Mouse (Mus musculus): ENCODE data around the gene Lrrk2. TPM values are rescaled to one million over a fixed set of nuclear protein-coding genes. Genes with fewer than 3 reads are reported as not detected.

Lrrk2 gene
- total RNA-seq, 2 experiments from 2014 or later, result 10.2 to 14.0 TPM

DNA sequence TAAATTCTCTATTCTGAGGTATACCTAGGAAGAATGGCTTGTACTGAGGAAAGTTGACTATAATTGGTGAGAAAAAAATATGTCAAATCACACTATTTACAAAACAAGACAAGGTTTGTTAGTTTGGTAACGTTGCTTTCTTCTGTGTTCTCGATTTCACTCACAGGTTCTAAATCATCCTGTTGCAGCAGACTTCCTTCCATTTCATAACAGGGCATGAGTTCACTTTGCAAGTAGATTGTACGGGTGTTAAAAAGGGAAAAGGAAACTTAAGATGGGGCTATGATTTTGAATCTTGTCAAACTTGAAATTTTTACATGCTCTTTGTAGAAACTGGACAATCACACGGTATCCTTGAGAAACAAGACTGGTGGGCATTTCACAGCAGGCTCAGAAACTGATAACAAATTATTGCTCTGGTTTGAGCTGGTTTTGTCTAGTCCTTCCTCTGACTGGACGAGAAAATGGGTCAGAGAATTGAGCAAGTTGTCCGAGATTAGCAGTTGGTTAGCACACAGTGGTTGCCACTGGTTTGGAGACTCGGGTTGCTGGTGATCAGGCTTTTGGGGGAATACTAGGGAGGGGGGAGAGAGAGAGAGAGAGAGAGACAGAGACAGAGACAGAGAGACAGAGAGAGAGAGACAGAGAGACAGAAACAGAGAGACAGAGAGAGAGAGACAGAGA is 13.0 kb downstream of the Lrrk2 start:
- DNase-seq (ENCODE audit: low spot score in 2 of 2), result no peak

DNA sequence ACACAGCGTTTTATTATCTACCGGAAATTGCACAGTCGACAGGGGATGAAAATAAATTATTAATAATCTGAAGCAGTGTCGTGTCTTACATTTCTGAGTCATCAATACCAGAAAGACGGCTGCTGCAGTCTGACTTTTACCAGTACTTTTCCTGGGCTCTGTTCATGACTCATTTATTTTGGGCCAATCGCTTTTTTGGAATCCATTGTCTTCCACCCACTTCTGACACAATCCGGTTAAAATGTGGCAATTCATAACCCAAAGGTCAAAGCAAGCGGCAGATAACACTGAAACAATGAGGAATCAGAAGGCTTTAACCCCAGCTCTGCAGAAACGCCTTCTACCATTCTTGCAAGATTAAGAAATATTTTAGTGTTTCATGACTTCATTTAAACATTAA is 17.7 kb downstream of the Lrrk2 start:
- DNase-seq (ENCODE audit: low spot score in 2 of 2), result no peak

DNA sequence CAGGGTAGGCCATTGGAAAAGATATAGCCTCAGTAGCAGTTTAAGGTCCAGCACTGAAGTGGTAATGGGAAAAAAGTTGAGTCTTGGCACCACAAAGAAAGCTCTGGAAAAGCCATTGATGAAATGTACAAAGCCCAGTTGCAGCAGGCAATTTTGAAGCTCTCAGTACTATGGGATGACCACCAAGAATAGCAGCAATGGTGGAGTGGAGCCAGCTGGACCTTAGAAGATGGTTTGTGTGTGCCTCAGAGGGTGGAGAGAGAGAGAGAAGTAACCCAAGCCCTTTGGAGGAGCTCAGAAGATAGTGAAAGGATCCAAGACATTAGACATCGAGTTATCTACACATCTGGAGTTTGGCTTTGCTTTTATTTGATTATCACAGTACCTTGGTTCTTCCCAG is 20.1 kb downstream of the Lrrk2 start:
- no peak for DNase-seq (ENCODE audit: low spot score in 2 of 2)

DNA sequence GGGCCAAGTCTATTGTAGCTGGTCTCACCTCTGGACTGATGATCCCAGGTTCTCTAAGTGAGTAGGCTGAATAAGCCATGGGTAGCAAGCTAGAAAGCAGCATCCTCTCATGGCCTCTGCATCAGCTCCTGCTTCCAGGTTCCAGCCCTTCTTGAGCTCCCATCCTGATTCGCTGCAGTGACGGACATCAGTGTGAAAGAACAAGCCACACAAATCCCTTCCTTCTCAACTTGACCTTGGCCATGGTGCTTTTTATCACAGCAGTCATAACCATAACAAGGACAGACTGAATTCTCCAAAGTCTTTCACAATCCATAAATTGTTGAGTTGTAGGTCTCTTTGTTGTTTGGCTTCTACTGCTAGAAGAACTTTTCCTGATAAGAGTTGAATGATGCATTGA is 20.9 kb downstream of the Lrrk2 start:
- no peak for DNase-seq (ENCODE audit: low spot score in 2 of 2)

GRCm38 (mm10) chr15:91700841-91701240 is 27.9 kb downstream of the Lrrk2 start:
- DNase-seq (ENCODE audit: low spot score in 2 of 2), result no peak

DNA sequence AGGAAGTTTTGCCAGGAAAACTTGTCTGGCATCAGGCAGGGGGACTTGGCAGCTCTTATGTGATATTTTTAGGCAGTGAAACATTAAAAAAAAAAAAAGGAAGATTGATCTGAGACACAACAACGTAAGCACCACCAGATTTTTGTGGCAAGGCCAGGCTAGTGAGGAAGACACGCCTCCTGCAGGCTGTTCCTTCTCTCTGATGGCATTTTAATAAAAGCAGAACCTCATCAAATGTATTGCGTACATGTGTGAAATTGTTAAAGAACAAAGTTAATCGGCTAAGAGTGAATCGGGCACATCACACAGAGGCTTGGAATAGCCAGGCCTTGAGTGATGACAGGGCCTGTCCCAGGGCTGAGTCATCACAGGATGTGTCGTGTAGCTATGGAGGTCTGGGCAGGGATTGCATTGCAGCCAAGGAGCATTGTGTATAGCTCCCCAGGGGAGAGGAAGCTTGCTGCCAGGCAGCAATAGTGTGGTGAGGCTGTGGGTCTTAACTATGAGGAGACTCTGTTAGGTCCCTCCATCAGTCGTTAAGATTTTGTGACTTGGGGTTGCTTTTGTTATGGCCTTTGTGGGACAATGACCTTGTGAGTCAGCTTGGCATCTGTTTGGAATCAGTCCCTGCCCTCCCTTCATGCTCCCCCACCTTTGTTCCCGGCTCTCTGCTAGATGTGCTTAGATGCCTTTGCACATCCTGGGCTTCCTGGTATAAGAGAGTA is 30.2 kb downstream of the Lrrk2 start:
- peak; percentile 11 to 19 for DNase-seq (ENCODE audit: low spot score in 2 of 2)

DNA sequence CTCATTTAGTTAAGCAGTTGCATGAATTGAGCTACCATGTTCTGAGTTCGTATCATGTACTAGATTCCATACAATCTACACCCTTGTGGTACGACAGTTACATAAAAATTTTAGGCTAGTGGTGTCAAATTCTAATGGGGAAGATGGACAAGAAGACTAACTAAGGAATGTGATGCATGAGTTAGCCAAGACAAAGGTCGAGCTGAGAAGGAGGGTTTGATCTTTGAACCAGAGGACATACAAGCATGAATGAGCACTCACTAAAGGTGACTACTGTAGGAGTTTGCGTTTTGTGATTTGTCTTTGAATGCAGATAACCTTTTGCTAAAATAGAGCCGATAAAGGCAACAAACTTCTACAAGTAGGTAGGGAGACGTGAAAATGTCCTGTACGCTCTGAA is 31.1 kb downstream of the Lrrk2 start:
- no peak for DNase-seq (ENCODE audit: low spot score in 2 of 2)

GRCm38 (mm10) chr15:91709207-91710130 is 36.5 kb downstream of the Lrrk2 start:
- peak; percentile 9 to 31 for DNase-seq (ENCODE audit: low spot score in 2 of 2)

GRCm38 (mm10) chr15:91735216-91735922 is 62.4 kb downstream of the Lrrk2 start:
- DNase-seq (ENCODE audit: low spot score in 2 of 2), result no peak

DNA sequence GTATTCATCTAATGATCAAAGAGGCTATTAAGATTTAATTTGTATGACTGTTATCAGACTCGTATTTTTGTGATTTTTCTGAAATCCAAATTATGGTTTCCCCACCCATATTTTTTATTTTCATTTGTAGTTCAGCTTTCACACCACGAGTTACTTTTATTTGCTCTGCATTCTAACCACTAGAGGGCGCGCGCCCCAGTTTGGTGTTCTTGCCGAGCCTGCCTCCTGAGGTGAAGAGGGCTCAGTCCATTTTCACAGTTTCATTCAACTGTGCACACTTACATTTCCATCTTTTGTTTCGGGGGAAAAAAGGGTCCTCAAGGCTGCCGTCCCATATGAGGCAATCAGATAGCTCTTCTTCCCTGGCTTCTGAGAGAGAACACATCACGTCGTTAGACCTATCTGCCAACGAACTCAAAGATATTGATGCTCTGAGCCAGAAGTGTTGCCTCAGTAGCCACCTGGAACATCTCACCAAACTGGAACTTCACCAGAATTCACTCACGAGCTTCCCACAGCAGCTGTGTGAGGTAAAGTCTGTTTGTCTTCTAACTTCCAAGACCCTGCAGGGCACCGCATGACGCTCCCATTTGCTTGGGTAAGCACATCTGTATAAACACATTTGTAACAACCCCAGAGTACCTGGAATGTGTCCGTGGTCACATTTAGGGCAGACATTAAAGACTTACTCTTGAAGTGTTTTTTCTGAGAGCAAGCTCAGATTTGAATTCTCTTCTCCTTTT is 64.0 kb downstream of the Lrrk2 start:
- DNase-seq (ENCODE audit: low spot score in 2 of 2), result peak; percentile 53 to 58

- DNase-seq (ENCODE audit: low spot score in 2 of 2), result no peak
Observed at GRCm38 (mm10) chr15:91738808-91739207, 65.8 kb downstream of the Lrrk2 start.

GRCm38 (mm10) chr15:91745501-91745900 is 72.5 kb downstream of the Lrrk2 start:
- peak; percentile 9 to 26 for DNase-seq (ENCODE audit: low spot score in 2 of 2)

DNA sequence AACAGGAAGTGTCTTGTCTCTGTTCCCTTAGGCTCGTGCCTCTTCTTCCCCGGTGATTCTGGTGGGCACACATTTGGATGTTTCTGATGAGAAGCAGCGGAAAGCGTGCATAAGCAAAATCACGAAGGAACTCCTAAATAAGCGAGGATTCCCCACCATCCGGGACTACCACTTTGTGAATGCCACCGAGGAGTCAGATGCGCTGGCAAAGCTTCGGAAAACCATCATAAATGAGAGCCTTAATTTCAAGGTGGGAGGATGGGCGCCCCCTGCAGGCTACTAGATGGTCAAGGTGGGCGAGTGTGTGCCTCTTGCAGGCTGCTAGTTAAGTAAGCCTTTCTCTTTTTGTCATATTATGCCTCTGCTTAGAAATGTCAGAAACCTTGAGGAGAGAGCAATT is 79.1 kb downstream of the Lrrk2 start:
- DNase-seq (ENCODE audit: low spot score in 2 of 2), result peak; percentile 58 to 69

DNA sequence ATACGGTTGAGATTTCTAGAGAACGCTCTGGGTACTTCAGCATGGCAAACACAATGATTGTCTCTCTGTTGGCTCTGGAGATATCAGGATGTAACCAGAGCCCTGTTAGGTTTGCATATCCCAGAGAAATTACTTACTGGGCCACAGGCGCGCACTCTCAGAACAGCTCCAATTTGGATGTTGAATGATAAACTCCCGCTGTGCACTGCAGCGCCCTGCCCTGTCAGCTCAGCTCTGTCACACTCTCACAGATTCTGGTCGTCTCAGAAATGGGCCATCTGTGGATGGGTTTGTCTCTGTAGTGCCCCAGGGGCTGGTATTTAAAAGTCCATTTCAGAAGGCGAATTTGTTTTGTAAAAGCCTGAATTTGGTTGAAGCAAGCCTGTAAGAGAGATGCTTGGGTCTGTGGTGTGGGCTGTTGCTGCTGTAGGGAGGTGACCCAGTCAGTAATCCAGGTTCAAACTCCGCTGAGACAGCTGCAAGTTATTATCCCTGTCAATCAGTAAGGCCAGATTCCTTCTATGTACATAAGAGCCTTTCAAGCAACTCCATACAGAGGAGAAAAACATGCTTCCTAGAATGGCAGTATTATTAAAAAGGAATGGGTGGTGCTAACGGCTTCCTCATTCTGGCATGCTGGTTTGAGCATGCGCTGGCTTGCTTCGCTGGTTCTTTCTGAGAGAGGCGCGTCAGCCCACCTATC is 80.6 kb downstream of the Lrrk2 start:
- peak; percentile 8 to 24 for DNase-seq (ENCODE audit: low spot score in 2 of 2)

DNA sequence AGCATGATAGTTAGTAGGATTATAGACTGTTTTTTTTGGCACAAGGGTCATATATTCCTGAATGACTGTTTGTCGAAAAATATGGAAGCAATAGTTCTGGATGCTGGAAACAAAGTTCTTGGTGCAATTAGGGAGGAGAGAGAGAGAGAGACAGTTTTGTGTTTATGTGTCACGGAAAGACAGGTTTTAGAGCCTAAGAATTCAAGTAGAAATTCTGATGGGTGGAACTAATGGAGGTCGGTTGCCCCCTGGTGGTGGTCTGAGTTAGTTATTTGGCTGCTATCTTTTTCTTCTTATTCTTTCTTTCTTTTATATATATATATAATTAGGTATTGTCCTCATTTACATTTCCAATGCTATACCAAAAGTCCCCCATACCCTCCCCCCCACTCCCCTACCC is 81.6 kb downstream of the Lrrk2 start:
- peak; percentile 70 to 79 for DNase-seq (ENCODE audit: low spot score in 2 of 2)

DNA sequence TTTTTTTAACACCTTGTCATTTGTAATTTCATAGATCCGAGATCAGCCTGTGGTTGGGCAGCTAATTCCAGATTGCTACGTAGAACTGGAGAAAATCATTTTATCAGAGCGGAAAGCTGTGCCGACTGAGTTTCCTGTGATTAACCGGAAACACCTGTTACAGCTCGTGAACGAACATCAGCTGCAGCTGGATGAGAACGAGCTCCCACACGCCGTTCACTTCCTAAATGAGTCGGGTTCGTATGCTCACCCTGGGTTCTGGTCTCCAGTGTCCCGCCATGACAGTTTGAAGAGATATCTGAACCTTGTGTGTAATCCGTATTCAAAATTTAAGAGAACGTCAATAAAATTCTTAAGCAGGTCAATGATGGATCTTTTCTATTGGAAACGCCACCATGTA is 82.8 kb downstream of the Lrrk2 start:
- DNase-seq (ENCODE audit: low spot score in 2 of 2), result no peak

DNA sequence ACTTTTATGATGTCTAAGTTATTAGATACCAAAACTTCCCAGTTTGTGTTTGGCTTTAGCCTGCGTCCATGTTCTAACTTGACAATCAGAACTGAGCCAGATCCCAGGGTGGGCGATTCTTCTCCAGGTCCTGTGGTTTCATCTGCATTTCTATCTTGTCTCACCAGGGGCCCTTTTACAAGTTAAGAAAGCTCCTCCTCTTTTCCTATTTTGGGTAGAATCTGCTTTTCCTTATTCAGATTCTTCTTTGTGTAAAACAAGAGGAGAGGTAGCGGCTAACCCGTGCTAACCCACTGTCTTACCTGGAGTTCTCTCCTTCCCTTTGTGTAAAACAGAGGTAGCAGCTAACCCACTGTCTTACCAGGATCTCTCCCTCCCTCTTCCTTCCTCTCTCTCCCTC is 99.1 kb downstream of the Lrrk2 start:
- DNase-seq (ENCODE audit: low spot score in 2 of 2), result no peak

- no peak for DNase-seq (ENCODE audit: low spot score in 2 of 2)
Observed at GRCm38 (mm10) chr15:91779166-91779565, 106.2 kb downstream of the Lrrk2 start.

DNA sequence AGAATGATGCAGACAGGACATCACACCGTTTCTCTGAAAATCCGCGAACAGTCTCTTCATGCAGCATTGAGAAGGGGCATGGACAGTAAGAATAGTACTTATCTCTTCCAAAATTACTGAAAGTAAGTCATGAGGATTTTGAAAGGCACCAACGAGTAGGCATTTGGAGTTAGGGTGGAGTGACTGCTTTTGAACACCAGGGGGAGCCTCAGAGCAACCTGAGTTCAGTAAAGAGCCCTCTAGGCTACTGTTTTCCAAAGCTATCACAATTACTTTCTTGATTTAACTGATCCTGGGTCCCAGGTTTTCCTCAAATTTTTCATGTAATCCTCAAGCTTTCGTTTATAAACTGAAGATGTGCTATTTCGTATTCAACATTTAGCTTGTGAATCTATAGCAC is 108.2 kb downstream of the Lrrk2 start:
- DNase-seq (ENCODE audit: low spot score in 2 of 2), result peak; percentile 55 to 73

DNA sequence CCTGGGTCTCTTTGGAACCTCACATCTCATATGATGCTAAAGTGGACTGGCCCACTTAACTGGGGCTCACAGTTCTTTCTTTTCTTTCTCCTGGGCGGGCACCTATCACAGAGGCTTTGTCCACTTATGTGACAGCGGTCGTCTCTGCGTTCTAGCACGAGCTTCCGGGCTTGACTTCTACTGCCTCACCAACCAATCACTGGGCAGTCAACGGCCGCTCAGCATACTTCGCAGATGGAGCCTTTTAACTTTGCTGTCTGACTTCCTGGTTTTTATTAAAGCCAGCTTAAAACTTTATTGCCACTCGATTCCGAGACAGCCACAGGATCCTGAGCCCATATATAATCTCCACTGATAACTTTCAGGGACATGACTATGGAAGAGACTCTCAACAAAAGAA is 115.4 kb downstream of the Lrrk2 start:
- DNase-seq (ENCODE audit: low spot score in 2 of 2), result no peak
